Mouse (Mus musculus) forebrain, postnatal 0 days (tissue): ENCODE results near the gene Tmtc4. TPM values are rescaled to one million over a fixed set of nuclear protein-coding genes. Genes with fewer than 3 reads are reported as not detected.

Source experiments
- ATAC-seq: fragments of 200-750 bp; cut with Nextera tagmentation; 2 replicates; pipeline ENCODE4 v1.8.0; 2017; ENCODE audit warnings: mild to moderate bottlenecking, moderate library complexity
- DNase-seq: peaks from one replicate; pipeline ENCODE4 v3.0.0-alpha.2; 2015
- H3K27ac ChIP-seq: fragments of 300-500 bp; sonication (generic); 2 replicates; pipeline ENCODE4 v1.5.1; 2014; ENCODE audit warnings: low read depth, mild to moderate bottlenecking, antibody characterized with exemption, low read length, moderate library complexity, mixed read lengths
- H3K27me3 ChIP-seq: fragments of 300-500 bp; sonication (generic); 2 replicates; pipeline ENCODE4 v1.6.1; 2014; ENCODE audit warnings: mild to moderate bottlenecking, low read length, mixed read lengths; ENCODE audit not compliant: insufficient read depth
- H3K36me3 ChIP-seq: fragments of 300-500 bp; sonication (generic); 2 replicates; pipeline ENCODE4 v1.6.1; 2014; ENCODE audit warnings: mild to moderate bottlenecking, moderate library complexity; ENCODE audit not compliant: insufficient read depth
- H3K4me1 ChIP-seq: fragments of 300-500 bp; sonication (generic); 2 replicates; pipeline ENCODE4 v1.6.1; 2014; ENCODE audit warnings: antibody characterized with exemption; ENCODE audit not compliant: insufficient read depth
- H3K4me2 ChIP-seq: fragments of 300-500 bp; sonication (generic); 2 replicates; pipeline ENCODE4 v1.6.1; 2014; ENCODE audit warnings: low read depth, mild to moderate bottlenecking, moderate library complexity
- H3K4me3 ChIP-seq: fragments of 300-500 bp; sonication (generic); 2 replicates; pipeline ENCODE4 v1.5.1; 2014; ENCODE audit warnings: low read depth, low read length, mixed read lengths
- H3K9ac ChIP-seq: fragments of 300-500 bp; sonication (generic); 2 replicates; pipeline ENCODE4 v1.6.1; 2014; ENCODE audit warnings: mild to moderate bottlenecking
- H3K9me3 ChIP-seq: fragments of 300-500 bp; sonication (generic); 2 replicates; pipeline ENCODE4 v1.6.1; 2016; ENCODE audit warnings: low read length
- CTCF ChIP-seq: sonication (generic); IDR thresholded peaks from 2 replicates; pipeline ENCODE4 v1.5.1; 2016; ENCODE audit warnings: antibody characterized with exemption, control low read depth, low read depth
- WGBS: fragments of 180-500 bp; shearing (Covaris S2); extraction: QIAGEN DNeasy Blood & Tissue Kit; methylation state at CpG from one replicate; pipeline ENCODE4 v1.1.7; 2014; 5-methylcytosine and 5-hydroxymethylcytosine counted together
- polyA plus RNA-seq: library from polyadenylated mRNA; unstranded; fragments of >200 nt; fragmentation: Nextera tagmentation; extraction: Ambion mirVana; gene quantifications from 2 replicates; pipeline ENCODE4 v1.2.1, GENCODE M21; 2015
- total RNA-seq: library from RNA; depleted of rRNA; stranded (reverse); fragments of >200 nt; gene quantifications from 2 replicates; pipeline ENCODE4 v1.2.3, GENCODE M21; 2014

The Tmtc4 gene
- total and polyA plus RNA-seq, 2 experiments from 2014 or later = 30.1 to 51.8 TPM

GRCm38 (mm10) chr14:122896106-122896505 is 87.7 kb downstream of the Tmtc4 start:
- no peak overlapping the region for H3K9ac ChIP-seq
- H3K27me3 ChIP-seq = no peaks in the 10 kb centered on the region
- no peaks in the 10 kb centered on the region for H3K36me3 ChIP-seq
- no peaks in the 10 kb centered on the region; the same call in 1 of the 2 replicates for H3K4me1 ChIP-seq
- ATAC-seq (no peak), DNase-seq (no peak)
- no peak for TF ChIP-seq CTCF
- H3K27ac ChIP-seq = no peak overlapping the region
- no peak overlapping the region for H3K4me3 ChIP-seq
- no peaks in the 10 kb centered on the region for H3K9me3 ChIP-seq
- 98% methylated on average over 1 of the region's 1 CpGs for WGBS
- no peak overlapping the region for H3K4me2 ChIP-seq

- 94% methylated on average over 12 of the region's 12 CpGs for whole genome bisulfite sequencing
- no peaks in the 10 kb centered on the region for H3K27me3 ChIP-seq
- H3K36me3 ChIP-seq = no peaks in the 10 kb centered on the region
- H3K9me3 ChIP-seq = no peaks in the 10 kb centered on the region
- no peaks in the 10 kb centered on the region for H3K4me1 ChIP-seq
- no peak overlapping the region for H3K27ac ChIP-seq
- ATAC-seq (no peak), DNase-seq (no peak)
- no peak for TF ChIP-seq CTCF
- no peak overlapping the region for H3K4me2 ChIP-seq
- no peak overlapping the region for H3K4me3 ChIP-seq
- H3K9ac ChIP-seq = no peak overlapping the region
Observed at GRCm38 (mm10) chr14:122891470-122891968, 92.3 kb downstream of the Tmtc4 start.

- Histone ChIP-seq H3K27ac (no peak overlapping the region), H3K4me1 (0 out of 2 replicates have a peak, but pooled peaks cover 8% of the 10 kb centered on the region), H3K4me2 (no peak overlapping the region), H3K9me3 (no peaks in the 10 kb centered on the region), H3K36me3 (no peaks in the 10 kb centered on the region), H3K4me3 (no peak overlapping the region), H3K9ac (no peak overlapping the region), H3K27me3 (no peaks in the 10 kb centered on the region)
- no peak for TF ChIP-seq CTCF
- no peak for DNase-seq
- 91% methylated on average over 1 of the region's 1 CpGs for WGBS
- no peak for ATAC-seq
Observed at GRCm38 (mm10) chr14:122888480-122888872, 95.4 kb downstream of the Tmtc4 start.

GRCm38 (mm10) chr14:122887702-122888479 is 95.9 kb downstream of the Tmtc4 start:
- no peak overlapping the region for H3K4me3 ChIP-seq
- no peak for ATAC-seq
- H3K9ac ChIP-seq = no peak overlapping the region

GRCm38 (mm10) chr14:122887278-122887677 is 96.6 kb downstream of the Tmtc4 start:
- WGBS = 96% methylated on average over 1 of the region's 1 CpGs
- TF ChIP-seq CTCF = no peak
- H3K36me3 ChIP-seq = no peaks in the 10 kb centered on the region

More at GRCm38 (mm10) chr14:122887702-122888479, 95.9 kb downstream of the Tmtc4 start:
- TF ChIP-seq CTCF = no peak
- DNase-seq = no peak
- H3K36me3 ChIP-seq = no peaks in the 10 kb centered on the region
- WGBS = 77% methylated on average over 3 of the region's 3 CpGs
- H3K4me2 ChIP-seq = no peak overlapping the region
- no peaks in the 10 kb centered on the region for H3K27me3 ChIP-seq
- H3K9me3 ChIP-seq = no peaks in the 10 kb centered on the region
- 0 out of 2 replicates have a peak, but pooled peaks cover 12% of the 10 kb centered on the region for H3K4me1 ChIP-seq
- H3K27ac ChIP-seq = no peak overlapping the region

GRCm38 (mm10) chr14:122885893-122886292 is 97.9 kb downstream of the Tmtc4 start:
- peak; percentile 49 for DNase-seq
- Histone ChIP-seq H3K36me3 (no peaks in the 10 kb centered on the region), H3K27me3 (no peaks in the 10 kb centered on the region), H3K9ac (no peak overlapping the region), H3K27ac (no peak overlapping the region), H3K4me3 (no peak overlapping the region), H3K4me1 (0 out of 2 replicates have a peak, but pooled peaks cover 12% of the 10 kb centered on the region), H3K9me3 (no peaks in the 10 kb centered on the region), H3K4me2 (no peak overlapping the region)
- no peak for TF ChIP-seq CTCF
- WGBS = 49% methylated on average over 7 of the region's 7 CpGs
- ATAC-seq = 0 out of 2 replicates have a peak, but pooled peaks have one; percentile 12

More at GRCm38 (mm10) chr14:122887278-122887677, 96.6 kb downstream of the Tmtc4 start:
- no peak overlapping the region for H3K9ac ChIP-seq
- DNase-seq (no peak), ATAC-seq (no peak)
- H3K27ac ChIP-seq = no peak overlapping the region
- no peaks in the 10 kb centered on the region for H3K27me3 ChIP-seq
- H3K9me3 ChIP-seq = no peaks in the 10 kb centered on the region
- no peak overlapping the region for H3K4me3 ChIP-seq
- H3K4me1 ChIP-seq = 0 out of 2 replicates have a peak, but pooled peaks cover 12% of the 10 kb centered on the region
- no peak overlapping the region for H3K4me2 ChIP-seq
